Mouse (Mus musculus): ENCODE results near the gene Rer1.
A peak's percentile ranks its signal among the peaks of the same experiment; 100 is the strongest.
"Not testable (repeated sequence)": the region's sequence is repeated elsewhere in the genome, so short reads cannot be mapped to it uniquely, and the experiment has no call there.

The Rer1 gene

DNA sequence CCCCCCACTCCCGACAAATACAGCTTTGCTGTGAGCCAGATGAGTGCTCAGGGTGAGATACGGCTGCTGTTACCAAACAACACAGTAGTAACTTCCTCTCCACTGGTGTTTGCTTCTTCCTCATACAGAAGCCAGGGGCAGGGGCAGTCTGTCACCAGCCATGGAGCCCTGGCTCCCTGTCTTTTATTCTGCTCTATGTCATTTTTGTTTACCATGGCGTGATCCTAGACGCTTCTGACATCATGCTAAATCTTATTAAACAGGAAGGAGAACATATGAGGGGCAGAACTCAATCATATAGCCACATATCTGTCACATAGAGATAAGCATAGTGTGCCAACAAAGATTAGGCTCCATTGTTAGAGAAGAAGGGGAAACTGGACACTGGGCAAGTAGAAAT is 30.4 kb upstream of the Rer1 start:
- DNase-seq (ENCODE audit: low spot score in 2 of 2): no peak

DNA sequence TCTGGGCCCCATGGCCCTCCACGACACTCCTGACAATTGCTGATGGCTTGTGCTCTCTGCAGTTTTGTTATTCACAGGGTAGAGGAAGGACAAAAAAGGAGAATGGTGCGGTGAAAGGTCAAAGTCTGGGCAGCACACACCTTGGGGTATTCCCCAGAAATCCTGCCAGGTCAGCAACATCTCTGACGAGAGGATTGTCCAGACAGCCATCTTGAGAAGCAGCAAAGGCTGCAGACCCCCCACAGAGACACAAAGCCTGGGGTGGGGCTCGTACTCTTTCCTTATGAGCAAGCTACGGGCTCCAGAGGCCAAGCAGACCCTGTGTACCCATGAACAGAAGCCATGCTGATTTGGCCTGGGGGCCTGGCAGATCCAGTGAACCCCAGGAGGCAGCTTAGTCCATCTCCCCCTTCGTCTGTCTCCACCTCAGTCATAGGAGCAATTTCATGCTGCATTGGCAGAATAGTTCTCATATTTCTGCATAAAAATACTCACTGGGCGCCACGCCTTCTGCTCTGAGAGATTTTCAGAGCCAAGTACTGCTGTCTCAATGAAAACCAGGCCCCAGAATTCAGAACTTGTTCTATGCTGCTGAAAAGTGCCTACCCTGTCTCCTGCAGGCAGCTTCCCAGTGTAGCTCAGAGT is 27.7 kb upstream of the Rer1 start:
- DNase-seq (ENCODE audit: low spot score in 2 of 2): peak in 1 of 2 experiments; percentile 35

DNA sequence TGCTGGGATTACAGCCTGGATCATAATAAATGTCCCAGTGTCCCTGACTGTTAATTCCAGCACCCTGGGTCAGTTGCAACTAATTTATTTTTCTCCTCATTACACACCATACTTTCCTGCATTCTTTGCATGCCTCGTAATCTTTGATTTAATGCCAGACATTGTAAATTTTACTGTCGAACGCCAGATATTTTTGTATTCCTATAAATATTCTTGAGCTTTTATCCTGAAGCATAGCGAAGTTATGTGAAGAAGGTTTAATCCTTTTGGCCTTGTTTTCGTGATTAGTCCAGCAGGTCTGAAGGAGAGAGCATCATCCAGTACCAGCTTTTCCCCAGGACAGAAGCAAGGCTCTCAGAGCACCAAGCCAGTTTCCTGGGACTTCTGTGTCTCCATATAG is 23.3 kb upstream of the Rer1 start:
- no peak for DNase-seq (ENCODE audit: low spot score in 2 of 2)

DNA sequence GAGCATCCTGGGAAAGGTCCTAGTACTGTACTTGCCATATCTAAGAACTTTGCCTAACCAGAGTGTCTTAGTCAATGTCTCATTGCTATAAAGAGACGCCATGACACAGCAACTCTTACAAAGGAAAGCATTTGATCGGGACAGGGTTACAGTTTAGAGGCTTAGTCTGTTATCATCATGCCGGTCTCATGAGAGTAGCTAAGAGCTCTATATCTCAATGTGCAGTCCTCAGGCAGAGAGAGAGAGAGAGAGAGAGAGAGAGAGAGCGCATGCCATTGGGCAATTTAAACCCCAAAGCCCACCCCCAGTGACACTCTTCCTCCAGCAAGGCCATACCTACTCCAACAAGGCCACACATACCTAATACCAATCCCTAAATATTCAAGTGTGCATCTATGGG is 21.7 kb upstream of the Rer1 start:
- DNase-seq (ENCODE audit: low spot score in 2 of 2): no peak

DNA sequence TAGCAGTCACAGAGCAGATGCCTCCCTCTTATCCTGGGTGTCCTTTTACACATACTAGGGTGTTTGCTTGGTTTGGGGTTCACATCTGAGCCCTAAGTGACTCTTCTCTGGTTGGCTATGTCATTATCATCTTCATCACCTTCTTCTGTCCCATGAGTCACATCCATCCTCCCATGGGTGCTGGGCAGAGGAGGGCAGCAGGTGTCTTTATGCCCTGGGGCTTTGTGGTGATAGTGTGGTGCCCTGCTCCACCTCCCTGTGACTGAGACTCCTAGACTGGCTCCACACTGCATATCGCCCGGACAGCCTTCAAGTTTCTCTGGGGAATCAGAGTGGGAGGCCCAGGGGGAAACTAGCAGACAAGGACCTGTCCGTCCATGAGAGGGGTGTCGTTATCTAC is 12.4 kb upstream of the Rer1 start:
- no peak for DNase-seq (ENCODE audit: low spot score in 2 of 2)

DNA sequence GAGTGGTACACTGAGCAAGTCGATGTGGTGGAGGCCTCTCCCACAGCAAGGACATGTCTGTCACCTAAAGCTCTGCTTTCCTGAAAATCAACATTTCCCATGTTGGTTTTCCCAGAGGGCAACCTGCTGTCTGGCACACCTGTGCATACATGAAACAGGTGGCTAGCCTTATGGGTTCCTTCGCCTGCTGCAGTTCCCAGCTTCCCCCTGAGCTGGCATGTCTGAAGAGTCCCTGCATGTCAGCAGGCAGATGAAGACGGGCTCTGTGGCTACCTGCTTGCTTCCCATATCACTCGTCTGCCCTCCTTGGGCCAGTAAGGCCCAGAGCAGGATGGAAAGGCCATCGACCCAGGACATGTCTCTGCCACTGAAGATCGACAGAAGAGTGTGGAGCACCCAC is 11.3 kb upstream of the Rer1 start:
- no peak for DNase-seq (ENCODE audit: low spot score in 2 of 2)

DNA sequence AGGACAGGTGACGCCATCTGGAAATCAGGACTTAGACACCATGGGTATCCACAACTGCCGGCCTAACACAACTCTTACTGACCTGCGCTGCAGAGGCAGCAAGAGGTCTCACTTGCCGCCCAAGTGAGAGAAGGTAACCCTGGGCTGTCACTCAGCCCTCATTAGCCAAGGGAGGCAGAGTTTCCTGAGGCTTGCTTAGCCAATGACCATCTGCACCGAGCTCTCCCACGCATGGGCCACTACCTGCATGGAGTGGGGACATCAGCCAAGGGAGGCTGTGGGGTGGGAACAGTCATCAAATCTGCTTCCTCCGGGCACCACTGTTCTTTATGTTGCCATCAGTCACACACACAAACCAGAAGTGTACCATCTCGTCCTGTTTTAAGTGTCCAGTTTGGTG is 9.8 kb upstream of the Rer1 start:
- no peak for DNase-seq (ENCODE audit: low spot score in 2 of 2)

DNA sequence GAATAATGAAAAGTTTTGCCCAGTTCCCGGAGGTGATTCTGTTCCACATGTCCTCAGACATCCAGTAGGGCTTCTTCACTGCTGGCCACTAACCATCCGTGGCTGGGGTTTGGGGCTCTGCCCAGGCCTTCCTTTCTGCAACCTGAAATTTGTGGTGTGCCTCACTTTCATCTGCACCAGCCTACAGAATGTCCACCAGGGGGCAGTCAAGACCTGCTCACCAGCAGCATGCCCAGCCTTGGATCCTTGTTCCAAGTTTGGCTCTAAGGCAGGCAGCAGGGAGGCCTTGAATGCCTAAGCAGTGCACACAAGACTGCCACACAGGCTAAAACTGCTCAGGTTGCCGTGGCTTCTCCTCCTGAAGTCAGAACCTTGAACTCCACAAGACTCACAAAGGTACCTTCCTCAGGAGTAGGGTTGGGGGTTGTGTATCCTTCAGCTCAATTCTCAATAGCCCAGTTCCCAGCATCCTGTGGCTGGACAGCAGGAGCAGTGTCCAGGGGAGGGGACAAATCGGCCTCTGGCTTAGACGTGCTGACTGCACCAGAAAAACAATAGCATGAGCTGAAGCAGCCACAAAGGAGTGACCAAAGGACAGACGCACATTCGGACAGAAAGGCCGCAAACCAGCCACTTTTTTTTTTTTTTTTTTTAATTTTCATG is 9.2 kb upstream of the Rer1 start:
- DNase-seq (ENCODE audit: low spot score in 2 of 2): peak; percentile 86 to 88

DNA sequence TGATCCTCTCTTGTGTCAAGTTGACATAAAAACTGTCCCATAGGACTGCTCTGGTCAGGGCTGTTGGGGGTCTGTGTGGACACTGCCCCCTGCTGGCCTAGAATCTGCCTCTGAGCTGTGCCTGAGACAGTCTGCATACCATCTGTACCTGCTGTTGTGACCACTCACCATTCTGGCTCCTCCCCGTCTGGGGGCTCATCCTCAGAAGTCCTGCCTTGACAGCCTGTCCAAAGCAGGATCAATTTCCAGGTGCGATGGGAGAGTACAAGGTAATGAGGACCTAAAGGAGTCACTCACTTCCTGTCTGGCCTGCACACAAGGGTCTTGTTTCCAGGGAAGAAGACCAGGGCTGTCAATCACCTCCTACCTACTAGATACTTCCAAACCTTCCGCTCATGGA is 8.4 kb upstream of the Rer1 start:
- peak; percentile 46 to 47 for DNase-seq (ENCODE audit: low spot score in 2 of 2)

DNA sequence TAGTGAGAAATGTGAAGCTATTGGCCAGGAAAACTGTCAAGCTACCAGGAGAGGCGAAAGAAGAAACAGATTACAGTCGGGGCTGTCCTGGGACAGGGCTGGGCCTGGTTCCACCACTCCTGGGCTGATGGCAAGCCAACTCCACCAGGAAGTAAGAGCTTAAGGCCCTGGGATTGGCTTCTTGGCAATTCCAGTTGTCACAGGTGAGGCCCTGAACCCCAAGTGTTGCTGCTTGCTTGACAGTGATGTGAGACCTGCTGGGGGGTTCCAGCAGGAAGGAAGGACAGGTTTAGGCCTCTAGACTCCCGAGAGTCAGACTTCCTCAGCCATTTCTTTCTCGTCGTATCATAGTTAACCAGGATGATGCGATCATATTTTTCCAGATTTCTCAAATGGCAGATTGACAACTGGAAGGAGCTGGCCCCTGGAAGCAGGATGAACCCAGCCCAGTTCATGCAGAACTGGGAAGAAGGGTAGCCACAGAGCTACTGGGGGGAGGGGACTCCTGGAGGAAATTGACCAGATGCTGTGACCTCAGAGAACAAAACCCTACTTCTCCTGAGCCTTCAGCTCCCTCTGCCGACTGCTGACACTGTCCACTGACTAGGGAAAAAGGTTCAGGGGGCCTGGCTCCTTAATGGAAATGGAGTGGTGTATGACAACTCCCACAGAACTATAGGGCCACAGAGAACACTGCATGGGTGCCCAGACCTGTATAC is 7.4 kb upstream of the Rer1 start:
- no peak for DNase-seq (ENCODE audit: low spot score in 2 of 2)

DNA sequence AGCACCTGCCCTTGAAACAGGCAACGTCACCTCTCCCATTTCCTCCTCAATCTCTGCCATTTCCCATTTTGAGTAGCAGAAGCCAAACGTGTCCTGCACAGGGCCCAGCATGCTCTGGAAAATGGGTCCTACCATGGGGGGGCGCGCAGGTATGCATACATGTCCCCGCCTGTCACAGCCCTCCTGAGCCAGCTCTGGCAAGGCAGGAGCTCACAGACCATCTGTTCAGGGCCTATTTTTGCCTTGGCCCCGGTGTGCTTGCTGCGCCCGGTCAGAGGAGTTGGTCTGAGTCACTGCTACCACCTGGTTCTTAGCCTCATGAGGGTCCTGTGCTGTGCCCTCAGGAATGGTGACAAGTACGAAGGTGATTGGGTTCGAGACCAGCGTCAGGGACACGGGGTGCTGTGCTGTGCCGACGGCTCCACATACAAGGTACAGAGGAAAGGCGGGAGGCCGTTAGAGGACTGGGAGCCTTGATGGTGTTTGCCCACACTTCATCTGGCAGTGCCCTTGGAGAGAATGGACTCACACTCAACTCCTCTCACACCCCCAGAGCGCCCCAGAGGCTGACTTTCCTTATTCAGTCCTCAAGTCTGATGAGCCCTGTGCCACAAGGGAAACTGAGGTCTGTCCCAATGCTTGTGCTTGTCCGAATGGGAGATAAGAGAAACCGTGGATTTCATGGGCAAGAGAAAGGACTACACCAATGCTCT is 6.7 kb upstream of the Rer1 start:
- DNase-seq (ENCODE audit: low spot score in 2 of 2): no peak

DNA sequence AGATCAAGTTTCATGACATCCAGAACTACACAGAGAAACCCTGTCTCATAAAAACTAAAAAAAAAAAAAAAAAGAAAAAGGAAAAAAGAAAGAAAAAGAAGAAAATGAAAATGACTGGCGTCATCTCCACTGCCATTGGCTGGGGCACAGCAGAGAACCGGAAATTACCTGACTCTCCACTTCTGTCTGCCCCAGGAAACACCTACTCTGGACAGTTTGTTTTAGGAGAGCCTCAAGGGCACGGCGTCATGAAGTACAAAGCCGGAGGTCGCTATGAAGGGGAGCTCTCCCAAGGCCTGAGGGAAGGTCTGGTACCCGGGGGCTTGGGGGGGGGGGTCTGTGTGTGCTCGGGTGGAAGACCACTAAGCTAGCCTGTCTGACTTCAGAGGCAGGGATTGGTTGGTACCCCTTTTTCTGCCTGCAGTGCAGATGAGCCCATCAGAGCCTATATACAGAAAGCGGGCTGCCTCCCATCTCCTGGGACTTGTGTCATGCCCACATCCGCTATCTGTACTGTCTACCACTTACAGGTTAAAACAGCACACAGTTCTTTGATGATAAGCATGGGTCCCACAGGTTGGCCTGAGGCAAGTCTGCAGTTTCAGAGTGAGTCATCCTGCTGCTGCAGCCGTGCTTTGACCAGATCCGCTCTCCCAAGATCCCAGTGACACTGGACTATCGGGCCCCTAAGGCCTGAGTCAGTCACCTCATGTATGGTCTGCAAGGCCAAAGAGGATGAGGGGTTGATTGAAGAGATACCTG is 4.7 kb upstream of the Rer1 start:
- DNase-seq (ENCODE audit: low spot score in 2 of 2): no peak

DNA sequence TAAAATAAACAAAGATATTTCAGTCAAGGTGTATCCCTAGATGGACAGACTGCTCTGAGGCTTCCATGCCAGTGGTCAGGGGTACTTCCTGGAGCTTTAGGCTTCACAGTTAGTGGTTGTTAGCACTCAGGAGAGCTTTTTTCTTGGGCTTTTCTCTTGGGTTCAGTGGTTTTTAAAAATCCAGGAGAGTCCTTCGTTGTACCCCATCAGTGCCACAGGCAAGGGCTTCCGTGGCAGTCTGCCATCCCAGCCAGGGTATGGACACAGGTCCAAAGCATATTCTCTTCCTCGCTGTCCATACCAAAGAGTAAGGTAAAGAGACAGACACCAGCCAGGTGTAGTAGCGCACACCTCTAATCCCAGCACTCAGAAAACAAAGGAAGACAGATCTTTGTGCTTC is 4.0 kb upstream of the Rer1 start:
- DNase-seq (ENCODE audit: low spot score in 2 of 2): no peak

DNA sequence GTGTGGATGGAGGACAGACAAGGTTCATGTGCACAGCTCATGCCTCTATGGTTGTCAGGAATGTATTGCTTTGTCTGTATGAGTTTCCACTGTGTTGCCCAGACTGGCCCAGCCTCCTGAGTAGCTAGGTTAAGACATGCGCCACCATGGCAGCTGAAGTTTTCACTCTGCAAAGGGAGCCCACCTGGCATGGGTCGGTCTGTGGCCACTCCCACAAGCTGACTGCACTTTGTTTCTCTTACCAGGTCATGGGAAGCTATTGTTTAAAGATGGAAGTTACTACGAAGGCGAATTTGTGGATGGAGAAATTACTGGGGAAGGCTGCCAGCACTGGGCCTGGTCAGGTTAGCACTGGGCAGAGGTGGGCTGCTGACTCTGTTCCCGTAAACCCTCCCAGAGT is 3.1 kb upstream of the Rer1 start:
- no peak for DNase-seq (ENCODE audit: low spot score in 2 of 2)

DNA sequence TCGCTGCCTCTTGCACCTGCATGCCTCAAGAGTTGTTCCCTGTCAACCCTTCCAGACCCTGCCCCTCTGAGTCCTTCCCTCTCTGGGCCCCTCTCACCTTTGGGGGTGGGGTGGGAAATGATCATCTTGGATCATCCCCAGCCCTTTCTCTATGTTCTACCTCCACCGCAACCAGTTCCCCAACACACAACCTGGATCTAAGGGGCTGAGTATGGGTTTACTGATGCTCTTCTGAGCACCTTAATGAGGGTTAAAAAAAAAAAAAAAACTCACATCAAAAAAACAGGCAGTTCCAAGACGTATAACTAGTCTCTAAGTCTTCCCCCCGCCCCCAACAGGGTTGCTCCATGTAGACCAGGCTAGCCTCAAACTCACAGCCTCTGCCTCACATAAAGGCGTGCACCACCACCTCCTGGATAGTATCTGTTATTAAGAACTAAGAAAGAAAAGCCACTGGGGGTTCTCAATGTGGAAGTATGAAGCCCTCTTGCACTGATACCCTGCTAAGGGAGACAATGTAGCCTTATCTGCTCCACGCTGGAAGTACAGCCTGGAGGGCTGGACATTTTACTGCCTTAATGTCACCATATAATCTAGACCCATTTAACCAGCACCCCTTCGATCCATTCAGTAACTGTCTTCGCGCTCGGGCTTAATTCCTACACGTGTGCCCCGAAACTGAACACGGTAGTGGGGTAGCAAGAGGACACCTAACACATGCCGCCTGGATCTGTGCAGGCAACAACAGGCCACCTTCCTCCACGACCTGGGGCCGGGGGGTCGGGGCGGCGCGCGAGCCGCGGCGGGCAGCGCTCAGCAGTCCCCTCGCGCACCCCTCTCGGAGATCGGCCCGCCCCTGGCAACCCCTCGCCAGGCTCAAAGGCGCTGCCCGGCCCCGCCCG is 725 bp downstream of the Rer1 start:
- no peak for DNase-seq (ENCODE audit: low spot score in 2 of 2)

DNA sequence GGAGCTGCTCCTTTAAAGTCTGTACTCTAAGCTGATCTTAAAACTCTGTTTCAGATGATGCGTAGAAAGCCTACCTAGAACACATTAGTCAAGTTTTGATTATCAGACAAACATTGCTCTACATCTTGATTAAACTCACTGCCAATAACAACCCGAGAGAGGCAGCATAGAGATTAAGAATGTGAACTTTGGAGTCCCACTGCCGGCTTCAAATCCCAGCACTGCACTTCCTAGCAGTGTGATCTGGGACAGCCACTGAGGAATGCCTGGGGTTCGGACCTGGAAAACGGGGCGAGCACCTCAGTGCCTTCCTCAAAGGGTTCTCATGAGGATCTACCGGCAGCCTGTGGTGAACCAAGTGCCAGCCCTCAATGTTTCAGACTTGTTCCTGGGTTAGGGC is 1.8 kb downstream of the Rer1 start:
- no peak for DNase-seq (ENCODE audit: low spot score in 2 of 2)

DNA sequence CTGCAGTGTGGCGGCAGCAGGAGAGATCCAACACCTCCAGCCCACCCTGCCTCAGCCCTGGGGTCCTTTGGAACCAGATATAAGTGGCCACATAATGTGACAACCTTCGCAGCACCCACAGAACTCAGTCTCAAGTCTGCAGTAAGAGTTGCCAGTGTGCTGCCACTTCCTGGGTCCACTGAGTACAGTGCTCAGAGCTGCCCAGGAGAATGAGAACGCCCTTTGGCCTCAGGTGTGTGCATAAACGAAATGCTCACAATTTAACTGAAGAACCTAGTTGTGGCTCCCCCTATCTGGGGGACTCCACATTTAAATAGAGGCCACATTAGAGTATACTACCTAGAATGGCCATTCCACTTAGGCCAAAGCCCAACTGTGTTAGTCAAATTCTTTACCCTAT is 2.6 kb downstream of the Rer1 start:
- no peak for DNase-seq (ENCODE audit: low spot score in 2 of 2)

DNA sequence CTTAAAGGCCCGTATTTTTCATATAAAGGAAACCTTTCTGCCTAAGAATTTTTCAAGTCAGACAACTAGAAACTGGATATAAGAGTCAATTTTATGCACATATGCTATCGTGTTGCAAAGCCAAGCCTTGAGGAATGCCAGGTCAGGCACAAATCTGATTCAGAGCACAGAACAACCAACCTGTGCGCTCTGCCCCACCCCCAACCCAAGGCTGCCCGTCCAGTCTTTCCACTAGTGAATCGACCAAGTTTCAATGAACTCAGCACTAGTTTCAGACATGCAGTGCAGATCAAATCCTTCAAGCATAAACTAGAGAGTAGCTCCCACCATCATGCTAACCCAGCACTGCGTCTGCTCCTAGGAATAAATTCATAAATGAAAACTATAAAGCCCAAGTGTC is 6.5 kb downstream of the Rer1 start:
- no peak for DNase-seq (ENCODE audit: low spot score in 2 of 2)

DNA sequence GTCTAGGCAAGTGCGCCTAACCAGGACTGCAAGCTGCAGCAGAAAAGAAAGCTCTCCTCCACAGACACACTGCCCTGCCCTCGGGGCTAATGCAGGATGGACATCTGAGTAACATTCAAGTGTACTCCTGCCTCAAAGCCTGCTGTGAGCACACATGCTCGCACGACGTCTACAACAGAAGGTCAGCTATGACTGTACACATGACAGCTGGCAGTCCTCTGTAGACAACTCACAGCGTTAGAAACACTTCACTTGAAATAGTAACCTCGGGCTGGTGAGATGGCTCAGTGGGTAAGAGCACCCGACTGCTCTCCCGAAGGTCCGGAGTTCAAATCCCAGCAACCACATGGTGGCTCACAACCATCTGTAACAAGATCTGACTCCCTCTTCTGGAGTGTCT is 7.4 kb downstream of the Rer1 start:
- not testable (repeated sequence) for DNase-seq (ENCODE audit: low spot score in 2 of 2)

DNA sequence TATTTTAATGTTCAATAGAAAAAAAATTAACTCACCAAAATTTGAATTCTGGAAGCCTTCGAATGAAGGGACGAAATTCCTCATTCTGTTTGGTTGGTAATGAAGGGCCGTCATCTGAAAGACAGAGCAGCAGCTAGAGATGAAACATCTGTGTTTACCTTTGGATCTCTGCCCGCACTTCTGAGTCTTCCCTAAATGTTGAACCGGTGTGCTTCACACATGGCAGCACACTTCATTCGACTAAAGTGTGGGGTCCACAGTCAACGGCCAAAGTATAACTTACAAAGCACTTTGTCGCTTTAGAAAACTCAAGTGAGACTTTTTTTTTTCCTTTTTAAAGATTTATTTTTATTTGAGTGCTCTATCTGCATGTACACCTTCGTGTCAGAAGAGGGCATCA is 9.5 kb downstream of the Rer1 start:
- DNase-seq (ENCODE audit: low spot score in 2 of 2): no peak

DNA sequence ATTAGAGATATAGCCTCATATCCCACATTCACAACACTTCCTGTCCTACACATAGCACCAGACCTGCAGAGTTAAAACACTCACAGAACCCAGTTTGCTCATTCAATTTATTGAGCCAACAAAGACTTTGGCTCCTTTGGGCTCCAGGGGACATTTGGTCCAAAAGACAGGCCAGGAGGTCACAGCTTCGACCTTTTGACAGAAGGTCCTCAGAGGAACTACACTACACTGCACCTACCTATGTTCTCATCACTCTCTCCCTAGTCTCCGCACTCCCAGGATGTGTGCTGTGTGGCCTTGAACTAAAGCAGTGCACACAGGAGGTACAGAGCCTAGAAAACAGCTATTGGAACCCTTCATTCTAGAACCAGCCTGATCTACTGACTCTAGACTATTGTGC is 10.4 kb downstream of the Rer1 start:
- no peak for DNase-seq (ENCODE audit: low spot score in 2 of 2)

Data from right cerebral cortex, adult 2 months (tissue).